Mouse (Mus musculus) stomach, embryonic 15.5 days (tissue): ENCODE measurements around the gene Klhl29. TPM values are rescaled to one million over a fixed set of nuclear protein-coding genes. Genes with fewer than 3 reads are reported as not detected.

ENCODE experiments used
- ATAC-seq: fragments of 200-750 bp; cut with Nextera tagmentation; 2 replicates; pipeline ENCODE4 v1.8.0; 2017; ENCODE audit warnings: low read depth, moderate number of reproducible peaks, moderate TSS enrichment; ENCODE audit not compliant: insufficient read depth, low FRiP score
- H3K27ac ChIP-seq: fragments of 300-500 bp; sonication (generic); 2 replicates; pipeline ENCODE4 v1.5.1; 2015; ENCODE audit warnings: mild to moderate bottlenecking, inconsistent platforms
- H3K27me3 ChIP-seq: fragments of 300-500 bp; sonication (generic); replicated peaks from 2 replicates; pipeline ENCODE4 v1.6.1; 2015; ENCODE audit warnings: inconsistent platforms
- H3K36me3 ChIP-seq: fragments of 300-500 bp; sonication (generic); 2 replicates; pipeline ENCODE4 v1.6.1; 2015; ENCODE audit warnings: inconsistent platforms
- H3K4me1 ChIP-seq: fragments of 300-500 bp; sonication (generic); 2 replicates; pipeline ENCODE4 v1.6.1; 2015; ENCODE audit warnings: inconsistent platforms
- H3K4me2 ChIP-seq: fragments of 300-500 bp; sonication (generic); 2 replicates; pipeline ENCODE4 v1.6.1; 2015; ENCODE audit warnings: mild to moderate bottlenecking, inconsistent platforms
- H3K4me3 ChIP-seq: fragments of 300-500 bp; sonication (generic); replicated peaks from 2 replicates; pipeline ENCODE4 v1.5.1; 2015; ENCODE audit warnings: inconsistent platforms
- H3K9ac ChIP-seq: fragments of 300-500 bp; sonication (generic); 2 replicates; pipeline ENCODE4 v1.6.1; 2015; ENCODE audit warnings: inconsistent platforms
- H3K9me3 ChIP-seq: fragments of 300-500 bp; sonication (generic); 2 replicates; pipeline ENCODE4 v1.6.1; 2016; ENCODE audit warnings: inconsistent platforms
- WGBS: fragments of 180-500 bp; shearing (Covaris S2); methylation state at CpG from one replicate; pipeline ENCODE4 v1.1.7; 2015; 5-methylcytosine and 5-hydroxymethylcytosine counted together
- polyA plus RNA-seq: library from polyadenylated mRNA; unstranded; fragments of >200 nt; fragmentation: Nextera tagmentation; extraction: Ambion mirVana; gene quantifications from 2 replicates; pipeline ENCODE4 v1.2.1, GENCODE M21; 2015

Gene Klhl29
- polyA plus RNA-seq, 1 experiment from 2014 or later: 1.6 TPM

- no peaks in the 10 kb centered on the region for H3K9me3 ChIP-seq
- H3K4me2 ChIP-seq: no peak overlapping the region
- 0 out of 2 replicates have a peak, but pooled peaks cover 7% of the 10 kb centered on the region for H3K27me3 ChIP-seq
- H3K4me3 ChIP-seq: no peak overlapping the region
- H3K36me3 ChIP-seq: no peaks in the 10 kb centered on the region
- no peak overlapping the region for H3K27ac ChIP-seq
- no peak for ATAC-seq
- no peaks in the 10 kb centered on the region for H3K4me1 ChIP-seq
- no peak overlapping the region for H3K9ac ChIP-seq
Observed at GRCm38 (mm10) chr12:5381694-5382093, 6.2 kb upstream of the Klhl29 start.

GRCm38 (mm10) chr12:5374684-5375615 lies 532 bp downstream of the Klhl29 start:
- Histone ChIP-seq H3K27me3 (peaks cover 23% of the 10 kb centered on the region; the same call in 1 of the 2 replicates), H3K27ac (peak overlapping the region; percentile 71), H3K4me1 (peaks cover 18% of the 10 kb centered on the region), H3K9ac (peak overlapping the region; percentile 67), H3K4me2 (peak overlapping the region; percentile 95), H3K9me3 (no peaks in the 10 kb centered on the region), H3K4me3 (peak overlapping the region; percentile 83), H3K36me3 (no peaks in the 10 kb centered on the region)
- under 1% methylated on average over 78 of the region's 84 CpGs for WGBS
- peak; percentile 45 for ATAC-seq

GRCm38 (mm10) chr12:5374196-5374683 lies 1.2 kb downstream of the Klhl29 start:
- Histone ChIP-seq H3K27ac (peak overlapping the region; percentile 7; the same call in 1 of the 2 replicates), H3K27me3 (peaks cover 23% of the 10 kb centered on the region; the same call in 1 of the 2 replicates), H3K4me3 (peak overlapping the region; percentile 83), H3K36me3 (no peaks in the 10 kb centered on the region), H3K4me1 (peaks cover 18% of the 10 kb centered on the region), H3K4me2 (peak overlapping the region; percentile 95), H3K9me3 (no peaks in the 10 kb centered on the region), H3K9ac (peak overlapping the region; percentile 67; the same call in 1 of the 2 replicates)
- no peak for ATAC-seq
- WGBS: under 1% methylated on average over 31 of the region's 31 CpGs

GRCm38 (mm10) chr12:5373641-5374195 lies 1.8 kb downstream of the Klhl29 start:
- H3K27ac ChIP-seq: 0 out of 2 replicates have a peak overlapping the region, but pooled peaks have one; percentile 7
- peak overlapping the region; percentile 67 for H3K9ac ChIP-seq
- ATAC-seq: no peak; the same call in 1 of the 2 replicates
- H3K4me1 ChIP-seq: peaks cover 18% of the 10 kb centered on the region
- H3K9me3 ChIP-seq: no peaks in the 10 kb centered on the region
- H3K4me3 ChIP-seq: peak overlapping the region; percentile 83
- H3K36me3 ChIP-seq: no peaks in the 10 kb centered on the region
- peak overlapping the region; percentile 95 for H3K4me2 ChIP-seq
- peaks cover 23% of the 10 kb centered on the region; the same call in 1 of the 2 replicates for H3K27me3 ChIP-seq
- under 1% methylated on average over 42 of the region's 42 CpGs for WGBS

GRCm38 (mm10) chr12:5369396-5369795 lies 6.1 kb downstream of the Klhl29 start:
- Histone ChIP-seq H3K9ac (no peak overlapping the region), H3K27ac (no peak overlapping the region), H3K36me3 (no peaks in the 10 kb centered on the region), H3K4me2 (no peak overlapping the region), H3K4me1 (peaks cover 11% of the 10 kb centered on the region), H3K9me3 (no peaks in the 10 kb centered on the region), H3K4me3 (no peak overlapping the region), H3K27me3 (peaks cover 11% of the 10 kb centered on the region; the same call in 1 of the 2 replicates)
- 85% methylated on average over 4 of the region's 4 CpGs for WGBS
- ATAC-seq: no peak

GRCm38 (mm10) chr12:5364836-5365235 lies 10.6 kb downstream of the Klhl29 start:
- H3K27me3 ChIP-seq: no peaks in the 10 kb centered on the region
- WGBS: 88% methylated on average over 3 of the region's 3 CpGs
- no peak overlapping the region for H3K9ac ChIP-seq
- no peak overlapping the region for H3K4me2 ChIP-seq
- ATAC-seq: no peak
- no peaks in the 10 kb centered on the region for H3K4me1 ChIP-seq
- no peaks in the 10 kb centered on the region for H3K9me3 ChIP-seq
- no peak overlapping the region for H3K27ac ChIP-seq
- no peak overlapping the region for H3K4me3 ChIP-seq
- H3K36me3 ChIP-seq: no peaks in the 10 kb centered on the region

GRCm38 (mm10) chr12:5363961-5364634 lies 11.4 kb downstream of the Klhl29 start:
- no peak overlapping the region for H3K4me3 ChIP-seq
- no peak for ATAC-seq
- no peak overlapping the region for H3K9ac ChIP-seq
- no peak overlapping the region for H3K27ac ChIP-seq
- no peaks in the 10 kb centered on the region for H3K27me3 ChIP-seq
- no peaks in the 10 kb centered on the region for H3K4me1 ChIP-seq
- no peaks in the 10 kb centered on the region for H3K9me3 ChIP-seq
- no peak overlapping the region for H3K4me2 ChIP-seq
- no peaks in the 10 kb centered on the region for H3K36me3 ChIP-seq
- WGBS: 88% methylated on average over 17 of the region's 17 CpGs

- WGBS: 30% methylated on average over 5 of the region's 5 CpGs
- H3K27me3 ChIP-seq: no peaks in the 10 kb centered on the region
Observed at GRCm38 (mm10) chr12:5359065-5359464, 16.4 kb downstream of the Klhl29 start.

GRCm38 (mm10) chr12:5358497-5358896 lies 17.0 kb downstream of the Klhl29 start:
- Histone ChIP-seq H3K9ac (no peak overlapping the region), H3K36me3 (no peaks in the 10 kb centered on the region), H3K27me3 (no peaks in the 10 kb centered on the region), H3K4me1 (no peaks in the 10 kb centered on the region), H3K4me3 (no peak overlapping the region), H3K4me2 (no peak overlapping the region), H3K9me3 (no peaks in the 10 kb centered on the region), H3K27ac (no peak overlapping the region)
- 51% methylated on average over 6 of the region's 6 CpGs for WGBS
- ATAC-seq: no peak

More at GRCm38 (mm10) chr12:5359065-5359464, 16.4 kb downstream of the Klhl29 start:
- Histone ChIP-seq H3K4me2 (no peak overlapping the region), H3K36me3 (no peaks in the 10 kb centered on the region), H3K4me3 (no peak overlapping the region), H3K9me3 (no peaks in the 10 kb centered on the region), H3K9ac (no peak overlapping the region), H3K27ac (no peak overlapping the region), H3K4me1 (no peaks in the 10 kb centered on the region)
- no peak for ATAC-seq

- H3K4me3 ChIP-seq: no peak overlapping the region
- no peak overlapping the region for H3K27ac ChIP-seq
- ATAC-seq: no peak
- no peak overlapping the region for H3K4me2 ChIP-seq
- no peaks in the 10 kb centered on the region for H3K4me1 ChIP-seq
- no peaks in the 10 kb centered on the region for H3K27me3 ChIP-seq
- H3K9ac ChIP-seq: no peak overlapping the region
- 86% methylated on average over 9 of the region's 9 CpGs for WGBS
- no peaks in the 10 kb centered on the region for H3K9me3 ChIP-seq
- no peaks in the 10 kb centered on the region for H3K36me3 ChIP-seq
Observed at GRCm38 (mm10) chr12:5353416-5353815, 22.1 kb downstream of the Klhl29 start.

GRCm38 (mm10) chr12:5352771-5353170 lies 22.7 kb downstream of the Klhl29 start:
- WGBS: 91% methylated on average over 8 of the region's 8 CpGs
- H3K27ac ChIP-seq: no peak overlapping the region
- no peak overlapping the region for H3K4me3 ChIP-seq
- no peak for ATAC-seq
- H3K9ac ChIP-seq: no peak overlapping the region
- no peaks in the 10 kb centered on the region for H3K36me3 ChIP-seq
- H3K27me3 ChIP-seq: no peaks in the 10 kb centered on the region
- H3K9me3 ChIP-seq: no peaks in the 10 kb centered on the region
- H3K4me1 ChIP-seq: no peaks in the 10 kb centered on the region
- H3K4me2 ChIP-seq: no peak overlapping the region
